Mouse (Mus musculus): ENCODE results near the gene Hist1h2af. TPM values are rescaled to one million over a fixed set of nuclear protein-coding genes. Genes with fewer than 3 reads are reported as not detected.
A peak's percentile ranks its signal among the peaks of the same experiment; 100 is the strongest.
"Not testable (repeated sequence)": the region's sequence is repeated elsewhere in the genome, so short reads cannot be mapped to it uniquely, and the experiment has no call there.

Hist1h2af gene
- total RNA-seq, 2 experiments from 2014 or later: 329 to 395 TPM

DNA sequence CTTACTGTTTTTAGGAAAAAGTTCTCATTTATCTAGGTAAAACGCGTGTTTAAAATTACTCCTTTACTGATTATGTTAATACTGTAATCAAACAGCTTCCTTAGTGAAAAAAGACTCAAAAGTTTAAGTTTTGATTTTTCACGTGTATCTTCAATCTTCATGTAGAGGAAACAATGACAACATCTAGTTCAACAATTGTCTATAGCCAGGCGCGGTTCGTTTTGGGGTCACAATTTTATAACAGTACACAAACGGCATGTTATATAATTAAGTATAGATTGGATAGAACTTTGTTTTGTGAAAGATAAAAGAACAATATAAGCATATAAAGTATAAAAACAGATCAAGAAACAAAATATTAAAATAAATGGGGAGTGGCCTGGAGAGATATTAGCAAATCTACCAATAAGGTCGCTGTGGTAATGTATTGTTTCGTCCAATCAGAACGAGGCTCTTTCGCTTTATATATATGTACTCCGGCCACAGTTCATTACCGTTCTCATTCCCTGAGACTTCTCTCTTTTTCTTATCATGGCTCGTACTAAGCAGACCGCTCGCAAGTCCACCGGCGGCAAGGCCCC is 41.7 kb downstream of the Hist1h2af start, which contains the start of gene Hist1h3d:
Gene Hist1h3d, plus strand, starts transcription at position 493 of the 581 bp plus-strand sequence.
- peak in 1 of 2 experiments; percentile 39 for DNase-seq (ENCODE audit: low spot score in 2 of 2)

DNA sequence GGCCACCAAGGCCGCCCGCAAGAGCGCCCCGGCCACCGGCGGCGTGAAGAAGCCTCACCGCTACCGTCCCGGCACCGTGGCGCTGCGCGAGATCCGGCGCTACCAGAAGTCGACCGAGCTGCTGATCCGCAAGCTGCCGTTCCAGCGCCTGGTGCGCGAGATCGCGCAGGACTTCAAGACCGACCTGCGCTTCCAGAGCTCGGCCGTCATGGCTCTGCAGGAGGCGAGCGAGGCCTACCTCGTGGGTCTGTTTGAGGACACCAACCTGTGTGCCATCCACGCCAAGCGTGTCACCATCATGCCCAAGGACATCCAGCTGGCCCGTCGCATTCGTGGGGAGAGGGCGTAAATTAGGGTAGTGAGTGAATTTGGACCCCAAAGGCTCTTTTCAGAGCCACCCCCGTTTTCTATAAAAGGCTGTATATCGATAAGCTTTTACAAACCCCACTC is 42.2 kb downstream of the Hist1h2af start:
- DNase-seq (ENCODE audit: low spot score in 2 of 2): not testable (repeated sequence)

DNA sequence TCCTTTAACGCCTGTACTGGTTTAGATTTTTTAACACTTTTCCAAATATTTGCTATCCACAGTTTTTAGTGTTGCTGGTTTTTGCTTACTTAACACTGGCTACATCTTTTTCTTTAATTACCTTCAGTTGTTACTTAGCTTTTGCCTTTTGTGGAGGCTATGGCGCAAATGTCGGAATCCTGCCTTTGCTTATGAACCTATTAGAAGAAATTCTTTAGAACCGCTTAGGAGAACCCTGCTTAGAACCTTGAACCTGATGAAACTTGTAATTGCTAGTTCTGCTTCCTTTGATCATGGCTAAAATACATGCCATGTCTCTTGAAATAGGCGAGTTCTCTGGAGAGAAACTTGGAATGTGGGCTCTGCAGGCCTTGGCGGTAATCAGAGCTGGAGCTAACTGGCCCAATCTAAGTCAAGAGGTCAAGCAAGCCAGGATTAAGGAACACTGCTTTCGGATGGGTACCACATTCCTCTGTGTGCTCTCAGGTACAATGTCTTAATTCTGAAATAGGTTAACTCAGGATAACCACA is 42.7 kb downstream of the Hist1h2af start:
- no peak for DNase-seq (ENCODE audit: low spot score in 2 of 2)

DNA sequence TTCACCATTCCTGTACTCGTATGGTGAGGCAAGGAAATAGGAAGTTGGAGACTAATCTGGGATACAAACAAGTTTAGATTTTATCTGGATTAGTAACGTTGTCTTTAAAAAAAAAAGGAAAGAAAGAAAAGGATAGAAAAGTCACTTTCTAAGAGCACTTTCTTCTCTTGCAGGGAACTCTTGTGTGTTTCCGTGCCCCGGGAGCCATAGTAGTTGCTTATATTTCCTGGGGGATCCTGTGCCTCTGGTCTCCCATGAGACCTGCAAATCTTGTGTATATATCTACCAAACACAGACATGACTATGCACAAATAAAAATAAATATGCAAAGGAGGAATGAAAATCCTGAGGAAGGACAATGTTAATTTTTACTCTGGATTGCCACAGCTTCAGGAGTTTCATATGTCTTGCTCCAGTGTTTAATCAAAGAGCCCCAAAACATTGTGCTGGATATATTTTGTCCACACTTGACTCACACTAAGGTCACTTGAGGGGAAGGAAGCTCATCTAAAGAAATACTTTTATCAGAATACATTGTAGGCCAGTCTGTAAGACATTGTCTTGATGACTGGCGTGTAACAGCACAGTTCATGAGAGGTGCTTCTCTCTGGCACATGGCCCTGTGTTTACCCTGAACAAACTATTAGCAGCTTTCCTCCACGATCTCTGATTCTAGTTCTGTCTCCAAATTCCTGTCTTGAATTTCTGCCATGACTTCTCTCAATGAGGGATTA is 43.4 kb downstream of the Hist1h2af start:
- no peak for DNase-seq (ENCODE audit: low spot score in 2 of 2)

DNA sequence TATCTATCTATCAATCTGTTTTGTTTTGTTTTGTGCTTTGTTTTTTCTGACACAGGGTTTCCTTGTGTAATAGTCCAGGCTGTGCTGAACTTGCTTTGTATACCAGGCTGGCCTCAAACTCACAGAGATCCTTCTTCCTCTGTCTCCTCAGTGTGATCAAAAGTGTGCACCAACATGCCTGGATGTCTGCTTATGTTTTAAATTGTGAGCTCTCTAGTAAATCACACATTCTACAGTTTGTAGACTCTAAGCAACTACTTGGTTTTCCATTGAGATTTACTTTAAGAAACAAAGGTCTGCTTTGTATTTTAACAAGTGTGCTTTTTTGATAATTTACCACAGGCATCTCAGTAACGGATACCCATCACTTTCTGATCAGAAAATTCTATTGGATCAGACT is 44.1 kb downstream of the Hist1h2af start:
- DNase-seq (ENCODE audit: low spot score in 2 of 2): no peak

DNA sequence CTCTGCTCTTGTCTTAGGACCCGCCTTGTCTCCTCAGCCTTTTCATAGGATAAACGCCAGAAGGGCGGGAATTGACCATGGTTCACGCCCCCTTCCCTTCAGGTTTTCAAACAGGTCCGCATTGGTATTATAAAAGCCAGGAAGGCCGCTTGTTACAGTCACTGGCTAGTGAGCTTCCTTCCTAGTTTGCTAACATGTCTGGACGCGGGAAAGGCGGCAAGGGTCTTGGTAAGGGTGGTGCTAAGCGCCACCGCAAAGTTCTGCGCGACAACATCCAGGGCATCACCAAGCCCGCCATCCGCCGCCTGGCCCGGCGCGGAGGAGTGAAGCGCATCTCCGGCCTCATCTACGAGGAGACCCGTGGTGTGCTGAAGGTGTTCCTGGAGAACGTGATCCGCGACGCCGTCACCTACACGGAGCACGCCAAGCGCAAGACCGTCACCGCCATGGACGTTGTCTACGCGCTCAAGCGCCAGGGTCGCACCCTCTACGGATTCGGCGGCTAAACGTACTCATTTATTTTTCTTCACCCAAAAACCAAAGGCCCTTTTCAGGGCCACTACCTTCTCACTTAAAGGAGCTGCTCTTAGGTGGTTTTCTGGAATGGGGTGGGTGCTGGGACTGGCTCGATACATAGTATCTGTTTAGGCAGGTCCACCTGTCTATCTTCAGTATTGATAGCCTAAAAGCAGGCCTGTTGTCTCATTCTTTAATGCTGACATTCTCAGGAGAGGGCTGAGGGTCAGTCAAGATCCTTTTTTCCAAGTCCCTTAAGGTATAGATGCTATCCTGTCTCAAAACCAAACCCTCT is 47.9 kb downstream of the Hist1h2af start, which contains the start of gene Hist1h4d:
Gene Hist1h4d, plus strand, starts transcription at position 191 of the 811 bp plus-strand sequence.
- peak; percentile 79 to 88 for DNase-seq (ENCODE audit: low spot score in 2 of 2)

DNA sequence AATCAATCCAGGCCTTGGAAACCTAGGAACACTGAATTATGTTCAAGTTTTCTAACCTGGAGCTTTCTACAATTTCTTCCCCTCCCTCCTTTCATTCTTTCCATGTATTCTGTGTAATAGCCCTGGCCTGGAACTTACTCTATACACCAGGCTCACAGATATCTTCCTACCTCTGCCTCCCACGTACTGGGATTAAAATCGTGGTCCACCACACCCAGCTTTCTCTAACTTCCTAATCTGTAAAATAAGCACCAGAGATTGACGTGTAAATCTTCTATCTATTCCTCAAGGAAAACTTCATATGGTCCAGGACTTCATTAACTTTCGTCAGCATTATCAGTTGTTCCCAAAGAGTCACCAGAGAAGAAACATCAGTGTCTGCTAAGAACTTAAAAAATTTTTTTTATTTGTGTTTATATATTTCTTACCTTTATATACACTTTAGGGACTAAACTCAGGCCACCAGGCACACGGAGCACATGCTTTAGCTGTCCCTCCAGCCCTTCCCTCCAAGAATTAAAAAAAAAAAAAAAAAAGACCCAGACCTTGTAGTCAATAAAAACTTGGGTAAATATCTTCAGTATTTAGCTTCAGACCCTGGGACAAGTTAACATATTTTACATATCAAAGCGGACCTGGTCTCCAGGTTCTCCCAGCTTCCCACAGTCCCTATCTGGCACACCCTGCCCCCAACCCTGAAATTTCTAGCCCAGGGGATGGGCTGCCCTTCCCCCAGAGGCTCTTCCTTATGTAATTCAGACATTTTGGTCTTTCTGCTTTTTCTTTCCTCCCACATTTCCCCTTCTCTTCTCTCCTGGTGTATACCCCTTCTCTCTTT is 48.7 kb downstream of the Hist1h2af start:
- no peak for DNase-seq (ENCODE audit: low spot score in 2 of 2)

DNA sequence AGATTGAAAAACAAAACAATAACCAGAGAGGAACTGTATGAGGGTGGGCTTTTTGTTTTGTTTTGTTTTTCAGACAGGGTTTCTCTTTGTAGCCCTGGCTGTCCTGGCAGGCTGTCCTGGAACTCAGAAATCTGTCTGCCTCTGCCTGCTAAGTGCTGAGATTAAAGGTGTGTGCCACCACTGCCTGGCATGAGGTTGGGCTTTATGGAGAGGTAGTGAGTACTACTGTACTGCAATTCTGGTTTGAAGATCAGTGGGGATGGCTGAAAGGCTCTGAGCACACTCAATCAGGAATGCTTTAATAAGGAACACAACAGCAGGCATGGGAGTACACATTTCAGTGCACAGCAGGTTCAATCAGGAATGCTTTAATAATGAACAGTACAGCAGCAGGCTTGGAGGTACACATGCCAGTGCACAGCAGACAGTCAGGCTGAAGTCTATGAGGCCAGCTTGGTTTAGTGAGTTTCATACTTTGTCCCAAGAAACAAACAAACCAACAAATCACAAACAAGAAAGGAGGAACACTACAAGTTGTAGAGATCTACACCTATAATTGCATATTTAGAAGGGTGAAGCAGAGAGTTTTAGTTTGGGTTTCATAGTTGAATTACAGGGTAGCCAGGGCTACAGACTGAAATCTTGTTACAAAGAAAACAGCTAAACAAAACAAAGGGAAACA is 49.8 kb downstream of the Hist1h2af start:
- no peak for DNase-seq (ENCODE audit: low spot score in 2 of 2)

Small RNA genes lying within 50 kb of the gene (microRNA-seq; reads per million reads assigned to microRNA genes)
- gene Gm44297 (not detected), gene Gm44359 (not detected), gene Gm44394 (not detected), gene n-TStga1 (not detected)

Other genes with a start within 250 kb of the Hist1h2af start
- gene Zfp322a, start 164.7 kb upstream of the Hist1h2af start, total RNA-seq (2021): 10 to 100 TPM; 17.8 to 20.8 TPM
- 1 to 10 TPM; 6.2 to 6.6 TPM for gene Abt1, start 110.0 kb upstream of the Hist1h2af start, total RNA-seq (2021)
- not detected for gene Btn1a1, start 68.0 kb upstream of the Hist1h2af start, total RNA-seq (2021)
- gene Btn2a2, start 45.0 kb upstream of the Hist1h2af start, total RNA-seq (2021): under 1 TPM in 1 of 2 experiments, not detected in 1; 0.23 TPM
- 100 to 1,000 TPM; 761 to 939 TPM for gene Hist1h4h, start 2.9 kb upstream of the Hist1h2af start, total RNA-seq (2021)
- gene Hist1h3g, start 1.5 kb downstream of the Hist1h2af start, total RNA-seq (2021): 100 to 1,000 TPM; 100 to 143 TPM
- 10 to 100 TPM; 18.5 to 24.9 TPM for gene Hist1h2bh, start 9.5 kb downstream of the Hist1h2af start, total RNA-seq (2021)
- gene Hist1h3f, start 10.1 kb downstream of the Hist1h2af start, total RNA-seq (2021): 100 to 1,000 TPM in 1 of 2 experiments, 10 to 100 TPM in 1; 92.1 to 134 TPM
- 100 to 1,000 TPM; 613 to 773 TPM for gene Hist1h4f, start 17.7 kb downstream of the Hist1h2af start, total RNA-seq (2021)
- 10 to 100 TPM; 34.6 to 45.9 TPM for gene Hist1h1d, start 19.4 kb downstream of the Hist1h2af start, total RNA-seq (2021)
- gene Hist1h3e, start 28.5 kb downstream of the Hist1h2af start, total RNA-seq (2021): 100 to 1,000 TPM; 232 to 273 TPM
- 10 to 100 TPM; 63.6 to 92.7 TPM for gene Hist1h2ae, start 37.3 kb downstream of the Hist1h2af start, total RNA-seq (2021)
- 100 to 1,000 TPM; 491 to 581 TPM for gene Hist1h2bg, start 37.5 kb downstream of the Hist1h2af start, total RNA-seq (2021)
- 100 to 1,000 TPM; 240 to 292 TPM for gene Hist1h2bf, start 40.3 kb downstream of the Hist1h2af start, total RNA-seq (2021)
- gene Hist1h2ad, start 40.5 kb downstream of the Hist1h2af start, total RNA-seq (2021): 10 to 100 TPM; 51.6 to 79.2 TPM
- gene Hist1h3d, start 41.9 kb downstream of the Hist1h2af start, total RNA-seq (2021): 10 to 100 TPM; 55.2 to 69.3 TPM
- gene Hist1h4d, start 47.7 kb downstream of the Hist1h2af start, total RNA-seq (2021): 100 to 1,000 TPM; 302 to 338 TPM
- gene Hist1h2be, start 87.2 kb downstream of the Hist1h2af start, total RNA-seq (2021): 10 to 100 TPM; 40.8 to 47.6 TPM
- 100 to 1,000 TPM; 307 to 345 TPM for gene Hist1h1e, start 88.7 kb downstream of the Hist1h2af start, total RNA-seq (2021)
- 10 to 100 TPM; 12.7 to 14.2 TPM for gene Hist1h2ac, start 150.0 kb downstream of the Hist1h2af start, total RNA-seq (2021)
- gene Hist1h2bc, start 150.3 kb downstream of the Hist1h2af start, total RNA-seq (2021): 10 to 100 TPM; 71.7 to 84.0 TPM
- 1 to 10 TPM; 1.3 to 1.6 TPM for gene Hist1h1t, start 161.9 kb downstream of the Hist1h2af start, total RNA-seq (2021)
- gene Hist1h4c, start 164.5 kb downstream of the Hist1h2af start, total RNA-seq (2021): 100 to 1,000 TPM; 206 to 241 TPM
- gene Hfe, start 176.9 kb downstream of the Hist1h2af start, total RNA-seq (2021): 1 to 10 TPM; 5.9 to 6.6 TPM
- gene Hist1h1c, start 204.9 kb downstream of the Hist1h2af start, total RNA-seq (2021): 100 to 1,000 TPM; 462 to 585 TPM
- 100 to 1,000 TPM; 162 to 207 TPM for gene Hist1h3c, start 211.7 kb downstream of the Hist1h2af start, total RNA-seq (2021)
- 100 to 1,000 TPM; 215 to 270 TPM for gene Hist1h2bb, start 212.8 kb downstream of the Hist1h2af start, total RNA-seq (2021)
- gene Hist1h2ab, start 217.2 kb downstream of the Hist1h2af start, total RNA-seq (2021): 100 to 1,000 TPM; 390 to 456 TPM
- 100 to 1,000 TPM; 433 to 519 TPM for gene Hist1h3b, start 218.4 kb downstream of the Hist1h2af start, total RNA-seq (2021)
- gene Hist1h4b, start 223.1 kb downstream of the Hist1h2af start, total RNA-seq (2021): 100 to 1,000 TPM; 298 to 366 TPM
- 100 to 1,000 TPM; 369 to 391 TPM for gene Hist1h4a, start 227.3 kb downstream of the Hist1h2af start, total RNA-seq (2021)
- gene Hist1h3a, start 228.5 kb downstream of the Hist1h2af start, total RNA-seq (2021): 100 to 1,000 TPM; 353 to 457 TPM
- 100 to 1,000 TPM; 271 to 321 TPM for gene Hist1h1a, start 229.8 kb downstream of the Hist1h2af start, total RNA-seq (2021)
- gene Trim38, start 236.0 kb downstream of the Hist1h2af start, total RNA-seq (2021): not detected